Mouse (Mus musculus): ENCODE data around the gene Gm45808. TPM values are rescaled to one million over a fixed set of nuclear protein-coding genes. Genes with fewer than 3 reads are reported as not detected.

Gm45808 gene
- polyA plus RNA-seq, 1 experiment from 2014 or later: not detected

Small RNA genes within 50 kb of the gene (microRNA-seq; reads per million reads assigned to microRNA genes)
- gene Gm22133: 0.76 reads per million

Other genes with a start within 250 kb of the Gm45808 start
- gene Cd37, start 247.7 kb downstream of the Gm45808 start, polyA plus RNA-seq (2014; fragmentation: Nextera tagmentation; extraction: Ambion mirVana): 0.81 and 0.97 TPM in 2 replicates
- not detected in 2 replicates for gene Slc6a16, start 245.7 kb downstream of the Gm45808 start, polyA plus RNA-seq (2014; fragmentation: Nextera tagmentation; extraction: Ambion mirVana)
- gene Slc6a21, start 209.3 kb downstream of the Gm45808 start, polyA plus RNA-seq (2014; fragmentation: Nextera tagmentation; extraction: Ambion mirVana): not detected in 2 replicates
- 4.4 and 6.1 TPM in 2 replicates for gene Trpm4, start 153.0 kb downstream of the Gm45808 start, polyA plus RNA-seq (2014; fragmentation: Nextera tagmentation; extraction: Ambion mirVana)
- gene Hrc, start 151.5 kb downstream of the Gm45808 start, polyA plus RNA-seq (2014; fragmentation: Nextera tagmentation; extraction: Ambion mirVana): 0.11 and 0.19 TPM in 2 replicates
- 7.7 and 8.1 TPM in 2 replicates for gene Ppfia3, start 119.8 kb downstream of the Gm45808 start, polyA plus RNA-seq (2014; fragmentation: Nextera tagmentation; extraction: Ambion mirVana)
- 0.75 and 1.2 TPM in 2 replicates for gene Lin7b, start 116.2 kb downstream of the Gm45808 start, polyA plus RNA-seq (2014; fragmentation: Nextera tagmentation; extraction: Ambion mirVana)
- 62.0 and 70.9 TPM in 2 replicates for gene Snrnp70, start 91.1 kb downstream of the Gm45808 start, polyA plus RNA-seq (2014; fragmentation: Nextera tagmentation; extraction: Ambion mirVana)
- not detected in 2 replicates for gene Kcna7, start 81.2 kb downstream of the Gm45808 start, polyA plus RNA-seq (2014; fragmentation: Nextera tagmentation; extraction: Ambion mirVana)
- 0.23 and 0.44 TPM in 2 replicates for gene Ntf5, start 73.1 kb downstream of the Gm45808 start, polyA plus RNA-seq (2014; fragmentation: Nextera tagmentation; extraction: Ambion mirVana)
- not detected in 2 replicates for gene Lhb, start 66.0 kb downstream of the Gm45808 start, polyA plus RNA-seq (2014; fragmentation: Nextera tagmentation; extraction: Ambion mirVana)
- gene Gys1, start 52.0 kb downstream of the Gm45808 start, polyA plus RNA-seq (2014; fragmentation: Nextera tagmentation; extraction: Ambion mirVana): 26.5 and 26.8 TPM in 2 replicates
- 168 and 171 TPM in 2 replicates for gene Ruvbl2, start 48.7 kb downstream of the Gm45808 start, polyA plus RNA-seq (2014; fragmentation: Nextera tagmentation; extraction: Ambion mirVana)
- gene Ftl1, start 26.9 kb downstream of the Gm45808 start, polyA plus RNA-seq (2014; fragmentation: Nextera tagmentation; extraction: Ambion mirVana): 5,242 and 5,528 TPM in 2 replicates
- gene Bax, start 19.9 kb downstream of the Gm45808 start, polyA plus RNA-seq (2014; fragmentation: Nextera tagmentation; extraction: Ambion mirVana): 169 and 201 TPM in 2 replicates
- gene Tulp2, start 4.9 kb downstream of the Gm45808 start, polyA plus RNA-seq (2014; fragmentation: Nextera tagmentation; extraction: Ambion mirVana): 0.15 TPM in 1 of 2 replicates, not detected in the other
- gene Dhdh, start 2.0 kb upstream of the Gm45808 start, polyA plus RNA-seq (2014; fragmentation: Nextera tagmentation; extraction: Ambion mirVana): 3.2 and 3.9 TPM in 2 replicates
- 83.7 and 84.8 TPM in 2 replicates for gene Nucb1, start 23.6 kb upstream of the Gm45808 start, polyA plus RNA-seq (2014; fragmentation: Nextera tagmentation; extraction: Ambion mirVana)
- gene Ppp1r15a, start 39.5 kb upstream of the Gm45808 start, polyA plus RNA-seq (2014; fragmentation: Nextera tagmentation; extraction: Ambion mirVana): 16.3 and 17.1 TPM in 2 replicates
- gene Plekha4, start 39.5 kb upstream of the Gm45808 start, polyA plus RNA-seq (2014; fragmentation: Nextera tagmentation; extraction: Ambion mirVana): 0.08 and 0.26 TPM in 2 replicates
- 0.10 and 0.12 TPM in 2 replicates for gene Hsd17b14, start 68.1 kb upstream of the Gm45808 start, polyA plus RNA-seq (2014; fragmentation: Nextera tagmentation; extraction: Ambion mirVana)
- 22.5 and 24.7 TPM in 2 replicates for gene Bcat2, start 83.3 kb upstream of the Gm45808 start, polyA plus RNA-seq (2014; fragmentation: Nextera tagmentation; extraction: Ambion mirVana)
- not detected in 2 replicates for gene Fgf21, start 128.7 kb upstream of the Gm45808 start, polyA plus RNA-seq (2014; fragmentation: Nextera tagmentation; extraction: Ambion mirVana)
- not detected in 2 replicates for gene Fut1, start 130.5 kb upstream of the Gm45808 start, polyA plus RNA-seq (2014; fragmentation: Nextera tagmentation; extraction: Ambion mirVana)
- gene Izumo1, start 135.0 kb upstream of the Gm45808 start, polyA plus RNA-seq (2014; fragmentation: Nextera tagmentation; extraction: Ambion mirVana): 0.10 and 0.29 TPM in 2 replicates
- 4.0 and 4.7 TPM in 2 replicates for gene Rasip1, start 140.7 kb upstream of the Gm45808 start, polyA plus RNA-seq (2014; fragmentation: Nextera tagmentation; extraction: Ambion mirVana)
- 1.8 and 2.1 TPM in 2 replicates for gene Mamstr, start 153.2 kb upstream of the Gm45808 start, polyA plus RNA-seq (2014; fragmentation: Nextera tagmentation; extraction: Ambion mirVana)
- not detected in 2 replicates for gene Fut2, start 179.6 kb upstream of the Gm45808 start, polyA plus RNA-seq (2014; fragmentation: Nextera tagmentation; extraction: Ambion mirVana)
- 0.21 TPM in 1 of 2 replicates, not detected in the other for gene Ntn5, start 197.2 kb upstream of the Gm45808 start, polyA plus RNA-seq (2014; fragmentation: Nextera tagmentation; extraction: Ambion mirVana)
- 0.19 and 0.36 TPM in 2 replicates for gene Sec1, start 207.6 kb upstream of the Gm45808 start, polyA plus RNA-seq (2014; fragmentation: Nextera tagmentation; extraction: Ambion mirVana)
- 3.3 and 6.3 TPM in 2 replicates for gene Car11, start 213.0 kb upstream of the Gm45808 start, polyA plus RNA-seq (2014; fragmentation: Nextera tagmentation; extraction: Ambion mirVana)
- gene Dbp, start 218.3 kb upstream of the Gm45808 start, polyA plus RNA-seq (2014; fragmentation: Nextera tagmentation; extraction: Ambion mirVana): 2.2 and 3.5 TPM in 2 replicates
- gene Rpl18, start 228.6 kb upstream of the Gm45808 start, polyA plus RNA-seq (2014; fragmentation: Nextera tagmentation; extraction: Ambion mirVana): 878 and 933 TPM in 2 replicates
- gene Sphk2, start 231.2 kb upstream of the Gm45808 start, polyA plus RNA-seq (2014; fragmentation: Nextera tagmentation; extraction: Ambion mirVana): 11.8 and 14.9 TPM in 2 replicates
- 0.57 and 1.4 TPM in 2 replicates for gene Fam83e, start 234.4 kb upstream of the Gm45808 start, polyA plus RNA-seq (2014; fragmentation: Nextera tagmentation; extraction: Ambion mirVana)
- gene Spaca4, start 239.0 kb upstream of the Gm45808 start, polyA plus RNA-seq (2014; fragmentation: Nextera tagmentation; extraction: Ambion mirVana): not detected in 2 replicates